Mouse (Mus musculus): Measurements from ENCODE around the gene Atl3. TPM values are rescaled to one million over a fixed set of nuclear protein-coding genes. Genes with fewer than 3 reads are reported as not detected.

Gene Atl3
- 6.9 and 7.9 TPM in 2 replicates for polyA plus RNA-seq (2015; fragmentation: Nextera tagmentation; extraction: Ambion mirVana)

GRCm38 (mm10) chr19:7493352-7494186, at the start of gene Atl3:
TSS of gene Atl3 (plus strand) at chr19:7494040.
- H3K4me2 ChIP-seq = peak within 1 kb of the TSS; percentile 62
- no peaks in the 10 kb centered on the region for H3K9me3 ChIP-seq
- 29% methylated on average over 31 of the region's 31 CpGs for WGBS
- H3K9ac ChIP-seq = peak within 1 kb of the TSS; percentile 91
- H3K36me3 ChIP-seq = no peaks in the 10 kb centered on the region
- no peaks in the 10 kb centered on the region for H3K27me3 ChIP-seq
- H3K27ac ChIP-seq = peak within 1 kb of the TSS; percentile 97
- peaks cover 9% of the 10 kb centered on the region for H3K4me1 ChIP-seq (replicated peaks)
- ATAC-seq (ENCODE audit: low FRiP score) = no peak
- H3K4me3 ChIP-seq = peak within 1 kb of the TSS; percentile 76

GRCm38 (mm10) chr19:7445105-7445504, 48.7 kb upstream of the Atl3 start:
- Histone ChIP-seq H3K4me2 (no peak overlapping the region), H3K27me3 (no peaks in the 10 kb centered on the region), H3K4me1 (replicated peaks) (0 out of 2 replicates have a peak, but pooled peaks cover 6% of the 10 kb centered on the region), H3K9me3 (no peaks in the 10 kb centered on the region), H3K9ac (no peak overlapping the region), H3K4me3 (no peak overlapping the region), H3K36me3 (peaks cover 3% of the 10 kb centered on the region), H3K27ac (no peak overlapping the region)
- ATAC-seq (ENCODE audit: low FRiP score) = no peak
- WGBS = 92% methylated on average over 2 of the region's 2 CpGs

- Histone ChIP-seq H3K9me3 (no peaks in the 10 kb centered on the region), H3K27me3 (no peaks in the 10 kb centered on the region), H3K9ac (no peak overlapping the region), H3K4me2 (no peak overlapping the region), H3K4me1 (replicated peaks) (0 out of 2 replicates have a peak, but pooled peaks cover 6% of the 10 kb centered on the region), H3K36me3 (peaks cover 3% of the 10 kb centered on the region), H3K4me3 (no peak overlapping the region), H3K27ac (no peak overlapping the region)
- WGBS = 96% methylated on average over 1 of the region's 1 CpGs
- ATAC-seq (ENCODE audit: low FRiP score) = no peak
These were observed 48.2 kb upstream of the Atl3 start for GRCm38 (mm10) chr19:7445596-7445995.

GRCm38 (mm10) chr19:7456803-7457202, 37.0 kb upstream of the Atl3 start:
- H3K4me1 ChIP-seq (replicated peaks) = peaks cover 19% of the 10 kb centered on the region
- no peak for ATAC-seq (ENCODE audit: low FRiP score)
- H3K4me2 ChIP-seq = no peak overlapping the region
- no peak overlapping the region for H3K9ac ChIP-seq
- H3K9me3 ChIP-seq = no peaks in the 10 kb centered on the region
- H3K36me3 ChIP-seq = 0 out of 2 replicates have a peak, but pooled peaks cover 10% of the 10 kb centered on the region
- H3K27ac ChIP-seq = no peak overlapping the region
- no peak overlapping the region for H3K4me3 ChIP-seq
- no peaks in the 10 kb centered on the region for H3K27me3 ChIP-seq
- 83% methylated on average over 2 of the region's 2 CpGs for WGBS

GRCm38 (mm10) chr19:7458901-7459300, 34.9 kb upstream of the Atl3 start:
- Histone ChIP-seq H3K36me3 (0 out of 2 replicates have a peak, but pooled peaks cover 10% of the 10 kb centered on the region), H3K4me2 (no peak overlapping the region), H3K27me3 (no peaks in the 10 kb centered on the region), H3K9me3 (no peaks in the 10 kb centered on the region), H3K4me3 (no peak overlapping the region), H3K27ac (no peak overlapping the region), H3K9ac (no peak overlapping the region), H3K4me1 (replicated peaks) (peaks cover 19% of the 10 kb centered on the region)
- ATAC-seq (ENCODE audit: low FRiP score) = peak; percentile 61; the same call in 1 of the 2 replicates

GRCm38 (mm10) chr19:7459370-7459769, 34.5 kb upstream of the Atl3 start:
- Histone ChIP-seq H3K4me1 (replicated peaks) (peaks cover 19% of the 10 kb centered on the region), H3K36me3 (0 out of 2 replicates have a peak, but pooled peaks cover 10% of the 10 kb centered on the region), H3K9ac (no peak overlapping the region), H3K9me3 (no peaks in the 10 kb centered on the region), H3K27me3 (no peaks in the 10 kb centered on the region), H3K27ac (no peak overlapping the region), H3K4me3 (no peak overlapping the region), H3K4me2 (no peak overlapping the region)
- WGBS = 80% methylated on average over 2 of the region's 2 CpGs
- ATAC-seq (ENCODE audit: low FRiP score) = no peak

- ATAC-seq (ENCODE audit: low FRiP score) = no peak
- H3K4me2 ChIP-seq = no peak overlapping the region
- no peak overlapping the region for H3K4me3 ChIP-seq
- H3K9me3 ChIP-seq = no peaks in the 10 kb centered on the region
- H3K27ac ChIP-seq = no peak overlapping the region
- no peak overlapping the region for H3K9ac ChIP-seq
- no peaks in the 10 kb centered on the region for H3K27me3 ChIP-seq
- H3K4me1 ChIP-seq (replicated peaks) = no peaks in the 10 kb centered on the region
- peaks cover 17% of the 10 kb centered on the region for H3K36me3 ChIP-seq
These were observed 25.9 kb upstream of the Atl3 start for GRCm38 (mm10) chr19:7467915-7468314.

GRCm38 (mm10) chr19:7470643-7471042, 23.2 kb upstream of the Atl3 start:
- Histone ChIP-seq H3K4me1 (replicated peaks) (no peaks in the 10 kb centered on the region), H3K27ac (no peak overlapping the region), H3K36me3 (peaks cover 19% of the 10 kb centered on the region), H3K9ac (no peak overlapping the region), H3K9me3 (no peaks in the 10 kb centered on the region), H3K4me2 (no peak overlapping the region), H3K27me3 (no peaks in the 10 kb centered on the region), H3K4me3 (no peak overlapping the region)
- WGBS = 96% methylated on average over 2 of the region's 2 CpGs
- no peak for ATAC-seq (ENCODE audit: low FRiP score)

- H3K4me3 ChIP-seq = peak overlapping the region; percentile 97; the same call in 1 of the 2 replicates
- H3K4me1 ChIP-seq (replicated peaks) = peaks cover 53% of the 10 kb centered on the region
- H3K4me2 ChIP-seq = peak overlapping the region; percentile 83
These were observed 14.0 kb upstream of the Atl3 start for GRCm38 (mm10) chr19:7479751-7480248.

GRCm38 (mm10) chr19:7481541-7482265, 12.1 kb upstream of the Atl3 start:
- peak overlapping the region; percentile 100 for H3K27ac ChIP-seq
- no peaks in the 10 kb centered on the region for H3K9me3 ChIP-seq
- ATAC-seq (ENCODE audit: low FRiP score) = no peak
- H3K4me2 ChIP-seq = peak overlapping the region; percentile 83
- H3K27me3 ChIP-seq = no peaks in the 10 kb centered on the region
- H3K4me1 ChIP-seq (replicated peaks) = peaks cover 48% of the 10 kb centered on the region
- WGBS = 3% methylated on average over 12 of the region's 12 CpGs
- H3K36me3 ChIP-seq = no peaks in the 10 kb centered on the region
- peak overlapping the region; percentile 97 for H3K4me3 ChIP-seq
- peak overlapping the region; percentile 99 for H3K9ac ChIP-seq

More at GRCm38 (mm10) chr19:7479751-7480248, 14.0 kb upstream of the Atl3 start:
- Histone ChIP-seq H3K9ac (no peak overlapping the region), H3K27ac (no peak overlapping the region), H3K36me3 (no peaks in the 10 kb centered on the region), H3K9me3 (no peaks in the 10 kb centered on the region), H3K27me3 (no peaks in the 10 kb centered on the region)
- WGBS = 94% methylated on average over 3 of the region's 3 CpGs
- no peak for ATAC-seq (ENCODE audit: low FRiP score)

GRCm38 (mm10) chr19:7482266-7482598, 11.6 kb upstream of the Atl3 start:
- H3K27me3 ChIP-seq = no peaks in the 10 kb centered on the region
- under 1% methylated on average over 7 of the region's 7 CpGs for WGBS
- ATAC-seq (ENCODE audit: low FRiP score) = no peak
- H3K36me3 ChIP-seq = no peaks in the 10 kb centered on the region
- H3K4me2 ChIP-seq = peak overlapping the region; percentile 83
- peak overlapping the region; percentile 99 for H3K9ac ChIP-seq
- H3K4me1 ChIP-seq (replicated peaks) = peaks cover 45% of the 10 kb centered on the region
- no peaks in the 10 kb centered on the region for H3K9me3 ChIP-seq
- peak overlapping the region; percentile 97 for H3K4me3 ChIP-seq
- peak overlapping the region; percentile 100 for H3K27ac ChIP-seq
